Mouse (Mus musculus) embryonic facial prominence, embryonic 12.5 days (tissue): ENCODE measurements at regions not wholly inside any gene's neighbourhood (a gene's known extent, or its start where the extent isn't known, plus 50 kb on each side); places are given as distances from the start of the nearest gene placed in this dataset.

ENCODE experiments used
- ATAC-seq: fragments of 200-750 bp; cut with Nextera tagmentation; 2 replicates; pipeline ENCODE4 v1.8.0; 2017; ENCODE audit not compliant: insufficient number of reproducible peaks, insufficient read depth, low FRiP score, low TSS enrichment
- H3K27ac ChIP-seq: fragments of 300-500 bp; sonication (generic); 2 replicates; pipeline ENCODE4 v1.5.1; 2016; ENCODE audit warnings: mild to moderate bottlenecking
- H3K27me3 ChIP-seq: fragments of 300-500 bp; sonication (generic); 2 replicates; pipeline ENCODE4 v1.6.1; 2016; ENCODE audit warnings: mild to moderate bottlenecking, moderate library complexity
- H3K36me3 ChIP-seq: fragments of 300-500 bp; sonication (generic); 2 replicates; pipeline ENCODE4 v1.6.1; 2016; ENCODE audit warnings: mild to moderate bottlenecking
- H3K4me1 ChIP-seq: fragments of 300-500 bp; sonication (generic); 2 replicates; pipeline ENCODE4 v1.6.1; 2016
- H3K4me2 ChIP-seq: fragments of 300-500 bp; sonication (generic); replicated peaks from 2 replicates; pipeline ENCODE4 v1.6.1; 2016; ENCODE audit warnings: mild to moderate bottlenecking, moderate library complexity
- H3K4me3 ChIP-seq: fragments of 300-500 bp; sonication (generic); 2 replicates; pipeline ENCODE4 v1.5.1; 2016; ENCODE audit warnings: mild to moderate bottlenecking
- H3K9ac ChIP-seq: fragments of 300-500 bp; sonication (generic); 2 replicates; pipeline ENCODE4 v1.6.1; 2016; ENCODE audit warnings: mild to moderate bottlenecking, moderate library complexity
- H3K9me3 ChIP-seq: fragments of 300-500 bp; sonication (generic); 2 replicates; pipeline ENCODE4 v1.6.1; 2016; ENCODE audit warnings: mild to moderate bottlenecking, moderate library complexity
- WGBS: fragments of 180-500 bp; shearing (Covaris S2); methylation state at CpG from one replicate; pipeline ENCODE4 v1.1.7; 2016; 5-methylcytosine and 5-hydroxymethylcytosine counted together

DNA sequence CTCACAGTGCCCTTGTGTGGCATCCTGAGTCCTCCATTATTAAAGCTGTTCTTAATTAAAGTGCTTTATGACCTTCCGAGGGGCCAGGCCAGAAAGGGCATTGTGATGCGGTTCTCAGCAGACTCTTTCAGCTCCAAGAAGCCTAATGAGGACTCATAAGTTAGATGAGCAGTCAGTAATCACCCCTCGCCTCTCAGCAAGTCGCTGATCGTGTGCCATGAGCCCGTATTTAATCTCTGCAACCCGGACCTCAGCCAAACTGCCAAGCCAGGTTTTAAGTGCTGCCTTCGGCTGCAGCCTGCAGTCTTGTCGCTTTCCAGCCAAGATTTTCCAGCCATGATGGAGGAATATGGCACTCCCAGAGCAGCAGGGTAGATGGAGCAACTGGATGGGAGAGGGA lies 56.1 kb upstream of the Rbfox1 start:
- WGBS = 59% methylated on average over 9 of the region's 9 CpGs
- no peak for ATAC-seq
- H3K9ac ChIP-seq = no peak overlapping the region
- H3K27ac ChIP-seq = no peak overlapping the region
- no peaks in the 10 kb centered on the region for H3K36me3 ChIP-seq
- H3K27me3 ChIP-seq = no peaks in the 10 kb centered on the region
- H3K4me3 ChIP-seq = no peak overlapping the region
- H3K4me2 ChIP-seq = no peak overlapping the region
- H3K9me3 ChIP-seq = no peaks in the 10 kb centered on the region
- no peaks in the 10 kb centered on the region for H3K4me1 ChIP-seq

DNA sequence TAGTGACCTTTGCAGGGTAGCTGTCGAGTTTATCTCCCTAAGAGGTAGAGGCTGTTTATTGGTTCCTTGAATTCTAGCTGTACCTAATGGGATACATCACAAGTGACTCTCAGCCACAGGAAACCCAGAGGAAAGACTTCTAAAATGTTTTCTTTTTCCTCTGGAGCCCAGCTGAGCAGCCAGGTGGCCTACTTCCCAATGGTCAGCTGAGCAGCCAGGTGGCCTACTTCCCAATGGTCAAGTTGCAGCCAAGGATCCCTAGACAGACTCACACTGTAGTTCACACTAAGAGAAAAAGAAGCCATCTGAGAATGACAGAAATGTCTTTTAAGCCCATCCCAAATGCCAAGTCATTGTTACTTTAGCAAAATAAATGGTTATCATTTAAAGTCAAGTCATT lies 61.8 kb upstream of the Rbfox1 start:
- no peak overlapping the region for H3K4me2 ChIP-seq
- ATAC-seq = no peak
- no peaks in the 10 kb centered on the region for H3K4me1 ChIP-seq
- no peaks in the 10 kb centered on the region for H3K9me3 ChIP-seq
- no peaks in the 10 kb centered on the region for H3K27me3 ChIP-seq
- 50% methylated on average over 1 of the region's 1 CpGs for WGBS
- no peak overlapping the region for H3K4me3 ChIP-seq
- H3K9ac ChIP-seq = no peak overlapping the region
- H3K36me3 ChIP-seq = no peaks in the 10 kb centered on the region
- no peak overlapping the region for H3K27ac ChIP-seq

DNA sequence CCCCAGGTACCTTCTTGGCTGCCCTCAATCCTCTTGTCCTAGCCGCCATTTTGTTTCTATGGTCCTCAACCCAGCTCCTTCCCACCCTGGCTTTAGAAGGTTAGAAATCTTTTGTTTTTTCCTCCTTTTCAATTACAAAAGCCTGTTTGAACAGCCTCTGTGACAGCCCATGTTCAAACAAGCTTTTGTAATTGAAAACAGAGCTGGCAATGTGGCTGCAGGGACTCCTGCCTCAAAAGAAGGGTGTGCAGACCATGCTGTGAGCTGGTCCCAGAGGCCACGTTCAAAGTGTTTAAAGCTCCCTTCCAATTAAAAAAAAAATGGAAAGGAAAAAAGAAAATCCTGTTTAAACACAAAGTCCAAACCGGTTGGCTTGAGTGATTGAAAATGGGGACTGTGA lies 68.0 kb upstream of the Rbfox1 start:
- no peaks in the 10 kb centered on the region for H3K9me3 ChIP-seq
- no peak overlapping the region for H3K27ac ChIP-seq
- H3K36me3 ChIP-seq = no peaks in the 10 kb centered on the region
- no peak overlapping the region for H3K9ac ChIP-seq
- H3K4me3 ChIP-seq = no peak overlapping the region
- H3K4me1 ChIP-seq = no peaks in the 10 kb centered on the region
- ATAC-seq = no peak
- H3K27me3 ChIP-seq = no peaks in the 10 kb centered on the region
- WGBS = 29% methylated on average over 3 of the region's 3 CpGs
- no peak overlapping the region for H3K4me2 ChIP-seq

DNA sequence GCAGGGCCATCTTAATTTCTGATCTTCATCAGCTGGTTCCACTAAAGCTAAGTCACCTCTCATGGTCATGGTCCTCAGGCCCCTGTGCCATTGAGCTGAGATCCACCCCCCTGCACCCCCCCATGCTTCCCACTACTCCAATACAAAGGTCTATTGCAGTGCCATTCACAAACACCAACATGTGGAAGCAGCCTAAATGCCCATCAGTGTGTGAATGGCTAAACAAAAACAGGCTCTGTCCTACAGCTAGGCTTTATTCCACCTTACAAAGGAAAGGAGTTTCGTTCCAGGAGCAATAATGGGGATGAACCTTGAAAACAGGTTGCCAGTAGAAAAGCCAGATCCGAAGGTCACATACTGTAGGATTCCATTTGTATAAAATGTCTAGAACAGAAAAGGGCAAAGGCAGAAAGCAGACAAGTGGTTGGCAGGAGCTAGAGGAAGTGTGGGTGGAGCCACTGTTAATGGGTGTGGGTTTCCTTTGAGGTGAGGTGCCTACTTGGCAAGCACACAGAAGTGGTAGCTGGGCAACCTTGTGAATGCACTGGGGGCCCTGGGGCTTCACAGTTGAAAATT lies 72.8 kb upstream of the Rbfox1 start:
- Histone ChIP-seq H3K4me3 (no peak overlapping the region), H3K27me3 (no peaks in the 10 kb centered on the region), H3K4me2 (no peak overlapping the region), H3K36me3 (no peaks in the 10 kb centered on the region), H3K9ac (no peak overlapping the region), H3K4me1 (no peaks in the 10 kb centered on the region), H3K9me3 (no peaks in the 10 kb centered on the region), H3K27ac (no peak overlapping the region)
- WGBS = 76% methylated on average over 2 of the region's 2 CpGs
- no peak for ATAC-seq

DNA sequence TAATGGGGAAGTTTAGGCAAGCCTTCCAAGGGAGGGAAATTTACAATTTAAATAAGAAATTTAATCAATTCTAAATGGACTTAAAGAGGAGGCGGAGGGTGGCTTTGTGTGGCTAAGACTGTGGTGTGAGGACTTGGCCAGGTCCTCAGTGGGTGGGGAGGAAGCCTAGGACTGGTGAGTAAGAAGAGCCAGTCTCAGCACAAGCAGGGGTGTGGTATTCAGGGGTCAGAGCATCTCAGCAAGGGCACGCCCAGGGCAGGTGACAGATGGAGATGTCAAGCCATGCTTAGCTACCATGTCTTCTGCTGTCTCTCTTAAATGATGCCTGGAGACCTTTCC lies 73.5 kb upstream of the Rbfox1 start:
- Histone ChIP-seq H3K4me2 (no peak overlapping the region), H3K27me3 (no peaks in the 10 kb centered on the region), H3K4me3 (no peak overlapping the region), H3K4me1 (no peaks in the 10 kb centered on the region), H3K9me3 (no peaks in the 10 kb centered on the region), H3K9ac (no peak overlapping the region), H3K36me3 (no peaks in the 10 kb centered on the region), H3K27ac (no peak overlapping the region)
- ATAC-seq = no peak
- WGBS = 44% methylated on average over 2 of the region's 2 CpGs

DNA sequence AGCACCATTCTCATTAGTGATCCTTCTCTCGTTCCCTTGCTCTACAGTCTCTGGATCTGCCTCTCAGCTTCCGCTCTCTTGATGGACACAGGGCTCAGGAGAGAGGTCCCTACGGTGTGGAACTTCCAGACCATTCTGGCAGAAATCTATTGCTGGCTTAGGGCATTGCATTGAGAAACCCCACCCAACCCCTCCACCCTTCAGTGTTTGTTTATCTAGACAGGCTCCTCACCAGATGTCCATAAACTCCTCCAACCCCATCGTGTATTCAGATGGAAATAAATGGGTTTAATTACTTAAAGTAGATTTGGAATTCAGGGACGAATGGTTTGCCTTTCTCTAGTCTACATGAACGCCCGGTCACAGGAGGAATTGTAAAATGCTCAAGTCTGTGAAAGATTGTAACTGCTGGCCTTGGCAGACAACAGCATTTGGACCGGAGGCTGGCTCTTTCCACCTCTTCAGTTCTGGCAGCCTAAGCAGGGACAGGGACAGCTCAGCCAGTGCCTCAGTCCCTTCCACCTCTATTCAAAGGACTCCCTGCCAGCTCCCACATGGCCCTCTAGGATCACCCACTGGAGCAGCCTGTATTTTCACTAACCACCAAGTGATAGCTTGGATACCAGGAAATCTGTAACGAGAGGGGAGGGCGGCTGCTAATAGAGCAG lies 74.0 kb upstream of the Rbfox1 start:
- ATAC-seq = no peak
- Histone ChIP-seq H3K9me3 (no peaks in the 10 kb centered on the region), H3K4me1 (no peaks in the 10 kb centered on the region), H3K27ac (no peak overlapping the region), H3K27me3 (no peaks in the 10 kb centered on the region), H3K36me3 (no peaks in the 10 kb centered on the region), H3K4me2 (no peak overlapping the region), H3K4me3 (no peak overlapping the region), H3K9ac (no peak overlapping the region)
- WGBS = 66% methylated on average over 10 of the region's 10 CpGs

DNA sequence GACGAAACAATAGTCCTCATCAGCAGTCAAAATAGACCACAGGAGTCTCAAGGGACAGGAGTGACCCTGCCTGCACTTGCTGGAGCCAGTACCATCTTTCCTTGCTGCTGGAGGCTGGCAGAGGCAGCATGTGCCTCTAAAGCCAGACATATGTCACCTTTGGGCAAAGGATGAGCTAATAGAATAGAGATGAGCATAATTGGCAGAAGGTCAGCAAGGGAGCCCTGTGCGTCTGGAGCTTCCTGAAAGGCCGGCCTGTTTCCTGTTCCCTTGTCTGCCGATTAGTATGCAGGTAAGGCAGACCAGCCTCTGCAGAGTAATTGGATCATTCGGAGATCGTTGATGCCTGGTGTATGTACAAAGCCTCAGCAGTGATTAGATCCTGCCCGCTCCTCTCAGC lies 87.0 kb upstream of the Rbfox1 start:
- WGBS = 55% methylated on average over 7 of the region's 7 CpGs

DNA sequence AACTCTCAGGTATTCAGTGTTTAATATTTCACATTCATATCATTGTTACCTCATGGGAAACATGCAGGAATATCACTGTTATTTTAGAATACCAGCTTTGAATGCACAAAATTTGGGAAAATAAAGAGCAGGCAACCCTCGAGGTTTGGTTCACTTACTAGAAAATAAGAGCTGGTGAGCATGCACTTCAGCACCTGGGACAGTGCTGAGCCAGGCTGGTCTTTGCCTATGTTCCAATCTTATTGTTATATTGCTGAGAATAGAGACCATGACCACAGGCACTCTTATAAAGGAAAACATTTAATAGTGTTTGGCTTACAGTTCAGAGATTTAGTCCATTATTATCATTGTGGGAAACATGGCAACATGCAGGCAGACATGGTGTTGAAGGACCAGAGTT lies 92.9 kb upstream of the Rbfox1 start:
- ATAC-seq = no peak
- Histone ChIP-seq H3K4me1 (no peaks in the 10 kb centered on the region), H3K27me3 (no peaks in the 10 kb centered on the region), H3K9me3 (no peaks in the 10 kb centered on the region), H3K9ac (no peak overlapping the region), H3K4me2 (no peak overlapping the region), H3K27ac (no peak overlapping the region), H3K36me3 (no peaks in the 10 kb centered on the region), H3K4me3 (no peak overlapping the region)
- 44% methylated on average over 1 of the region's 1 CpGs for WGBS

More for the DNA sequence above, 87.0 kb upstream of the Rbfox1 start:
- H3K27me3 ChIP-seq = no peaks in the 10 kb centered on the region
- no peaks in the 10 kb centered on the region for H3K4me1 ChIP-seq
- H3K9ac ChIP-seq = no peak overlapping the region
- ATAC-seq = no peak
- no peak overlapping the region for H3K27ac ChIP-seq
- no peak overlapping the region for H3K4me2 ChIP-seq
- H3K9me3 ChIP-seq = no peaks in the 10 kb centered on the region
- no peak overlapping the region for H3K4me3 ChIP-seq
- no peaks in the 10 kb centered on the region for H3K36me3 ChIP-seq

DNA sequence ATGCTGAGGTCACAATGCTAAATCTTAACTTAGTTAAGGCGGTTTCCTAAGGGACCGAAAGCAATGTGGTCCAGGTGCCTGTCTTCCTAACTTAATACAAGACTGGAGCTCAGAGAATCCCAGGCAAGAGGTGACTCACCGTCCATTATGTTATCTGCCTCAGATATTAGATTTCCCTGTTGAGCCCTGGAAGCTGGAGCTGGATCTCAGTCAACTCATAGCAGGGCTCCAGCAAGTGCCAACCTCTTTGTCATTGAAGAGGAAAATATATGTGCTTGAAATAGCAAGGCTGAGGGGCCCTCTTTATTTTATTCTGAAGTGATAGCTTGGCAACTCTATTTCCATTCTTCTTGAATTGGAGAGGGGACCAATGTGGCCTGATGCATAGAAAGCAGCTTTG lies 95.0 kb upstream of the Rbfox1 start:
- Histone ChIP-seq H3K27ac (no peak overlapping the region), H3K9ac (no peak overlapping the region), H3K27me3 (no peaks in the 10 kb centered on the region), H3K4me2 (no peak overlapping the region), H3K36me3 (no peaks in the 10 kb centered on the region), H3K4me3 (no peak overlapping the region), H3K4me1 (no peaks in the 10 kb centered on the region), H3K9me3 (no peaks in the 10 kb centered on the region)
- ATAC-seq = no peak
- WGBS = 86% methylated on average over 3 of the region's 3 CpGs

DNA sequence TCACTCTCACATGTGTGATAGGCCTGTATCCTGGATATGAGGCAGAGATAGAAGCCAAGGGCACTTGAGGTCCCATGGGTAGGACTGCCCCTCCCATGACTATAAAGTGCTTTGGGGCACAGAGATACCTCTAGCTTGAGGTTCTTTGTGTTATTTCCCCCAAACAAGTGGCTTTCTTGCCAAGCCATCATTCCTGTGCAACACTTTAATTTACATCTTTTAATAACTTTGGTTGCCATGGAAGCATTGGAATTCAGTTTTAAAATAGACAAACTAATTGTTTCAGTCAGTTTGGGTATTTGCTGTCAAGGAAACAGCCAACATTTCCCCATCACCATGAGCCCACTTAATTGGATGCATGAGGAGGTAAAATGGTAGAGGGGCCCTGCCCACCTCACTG lies 97.9 kb upstream of the Rbfox1 start:
- no peak overlapping the region for H3K9ac ChIP-seq

DNA sequence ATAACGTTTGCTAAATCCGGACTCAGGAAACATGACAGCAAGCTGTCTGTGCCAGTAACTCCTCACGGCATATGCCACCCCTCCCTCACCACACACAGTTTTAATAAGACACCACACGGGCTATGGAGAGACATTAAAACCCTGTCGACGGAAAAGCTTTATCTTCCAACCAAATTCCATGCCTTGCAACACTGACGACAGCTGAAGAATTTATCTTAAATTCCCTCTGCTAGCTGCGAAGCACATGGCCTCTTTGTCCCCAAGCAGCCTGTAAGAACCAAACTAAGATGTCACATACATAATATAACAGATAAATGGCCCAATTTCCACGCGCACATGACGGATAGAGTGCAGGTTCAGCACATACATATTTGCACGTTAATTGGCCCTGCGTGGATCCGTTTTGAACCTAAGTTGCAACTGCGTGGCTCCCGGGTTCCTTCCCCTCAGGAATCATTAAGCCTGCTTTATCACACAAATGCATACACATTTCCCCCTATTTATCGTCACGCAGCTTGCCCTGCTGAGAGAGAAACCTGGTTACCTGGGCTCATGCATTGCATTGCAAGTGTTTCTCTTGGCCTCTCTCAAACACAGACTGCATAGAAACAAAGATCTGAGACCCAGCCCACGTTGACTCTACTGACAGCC lies 118.3 kb upstream of the Rbfox1 start:
- Histone ChIP-seq H3K4me2 (no peak overlapping the region), H3K27me3 (no peaks in the 10 kb centered on the region), H3K4me3 (no peak overlapping the region), H3K9ac (no peak overlapping the region), H3K27ac (no peak overlapping the region), H3K4me1 (no peaks in the 10 kb centered on the region), H3K36me3 (no peaks in the 10 kb centered on the region), H3K9me3 (no peaks in the 10 kb centered on the region)
- no peak for ATAC-seq
- 86% methylated on average over 19 of the region's 19 CpGs for WGBS

More for the DNA sequence above, 97.9 kb upstream of the Rbfox1 start:
- Histone ChIP-seq H3K4me2 (no peak overlapping the region), H3K4me1 (no peaks in the 10 kb centered on the region), H3K9me3 (no peaks in the 10 kb centered on the region), H3K36me3 (no peaks in the 10 kb centered on the region), H3K27me3 (no peaks in the 10 kb centered on the region), H3K4me3 (no peak overlapping the region), H3K27ac (no peak overlapping the region)
- ATAC-seq = no peak

DNA sequence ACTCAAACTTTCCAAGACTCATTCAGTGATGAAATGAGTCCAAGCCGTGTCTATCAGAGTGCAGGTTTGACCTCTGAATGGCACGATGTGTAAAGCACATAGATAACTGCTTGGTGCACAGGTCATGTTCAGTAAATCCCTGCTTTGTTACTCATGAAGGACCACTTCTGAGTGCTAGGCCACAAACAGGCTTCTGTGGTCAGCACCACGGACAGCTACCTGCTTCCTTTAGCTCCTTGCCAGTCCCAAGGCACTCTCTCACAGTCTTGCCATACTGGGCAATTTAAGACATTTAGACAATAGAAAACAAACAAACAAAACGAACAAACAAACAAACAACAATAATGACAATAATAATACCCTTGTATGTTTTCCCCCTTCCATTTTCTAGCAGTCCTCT lies 120.0 kb upstream of the Rbfox1 start:
- Histone ChIP-seq H3K4me1 (no peaks in the 10 kb centered on the region), H3K27ac (no peak overlapping the region), H3K9me3 (no peaks in the 10 kb centered on the region), H3K27me3 (no peaks in the 10 kb centered on the region), H3K4me2 (no peak overlapping the region), H3K9ac (no peak overlapping the region), H3K4me3 (no peak overlapping the region), H3K36me3 (no peaks in the 10 kb centered on the region)
- no peak for ATAC-seq
- 27% methylated on average over 4 of the region's 4 CpGs for WGBS
